Mouse (Mus musculus): ENCODE data around the gene Pyroxd2. TPM values are rescaled to one million over a fixed set of nuclear protein-coding genes. Genes with fewer than 3 reads are reported as not detected.

Gene Pyroxd2
- polyA plus RNA-seq (2012; ENCODE audit: low replicate concordance): 1.9 and 3.1 TPM in 2 replicates

GRCm38 (mm10) chr19:42752363-42752931, at the start of gene Pyroxd2:
Gene Pyroxd2, minus strand, starts transcription at chr19:42752775.

GRCm38 (mm10) chr19:42779531-42780155, 27.1 kb upstream of the Pyroxd2 start, which contains the start of gene Hps1:
Gene Hps1, minus strand, starts transcription at chr19:42779978.

Other genes with a start within 250 kb of the Pyroxd2 start
- gene R3hcc1l, start 234.0 kb downstream of the Pyroxd2 start, polyA plus RNA-seq (2012; ENCODE audit: low replicate concordance): 0.20 and 1.1 TPM in 2 replicates
- gene Loxl4, start 140.0 kb downstream of the Pyroxd2 start, polyA plus RNA-seq (2012; ENCODE audit: low replicate concordance): 0.07 TPM in 1 of 2 replicates, not detected in the other
- gene Hps1, start 27.2 kb upstream of the Pyroxd2 start, polyA plus RNA-seq (2012; ENCODE audit: low replicate concordance): 59.7 and 74.5 TPM in 2 replicates